Mouse (Mus musculus) T-helper 2 cell (primary cell): ENCODE measurements around the gene Sepsecs.

ENCODE experiments used
- in situ Hi-C: fragments of 300-600 bp; cut with MboI, MseI; formaldehyde crosslinking; loops from one replicate; pipeline ENCODE4 v1.15.1; 2025; ENCODE audit warnings: high pct_unique_total_duplicates

Gene Sepsecs

GRCm38 (mm10) chr5:52611315-52611895 lies 58.1 kb downstream of the Sepsecs start:
- in situ Hi-C loops = no loop called here

GRCm38 (mm10) chr5:52610306-52610705 lies 59.2 kb downstream of the Sepsecs start:
- in situ Hi-C loops = no loop called here

- in situ Hi-C loops = no loop called here
These were observed 59.8 kb downstream of the Sepsecs start for GRCm38 (mm10) chr5:52609672-52610071.

DNA sequence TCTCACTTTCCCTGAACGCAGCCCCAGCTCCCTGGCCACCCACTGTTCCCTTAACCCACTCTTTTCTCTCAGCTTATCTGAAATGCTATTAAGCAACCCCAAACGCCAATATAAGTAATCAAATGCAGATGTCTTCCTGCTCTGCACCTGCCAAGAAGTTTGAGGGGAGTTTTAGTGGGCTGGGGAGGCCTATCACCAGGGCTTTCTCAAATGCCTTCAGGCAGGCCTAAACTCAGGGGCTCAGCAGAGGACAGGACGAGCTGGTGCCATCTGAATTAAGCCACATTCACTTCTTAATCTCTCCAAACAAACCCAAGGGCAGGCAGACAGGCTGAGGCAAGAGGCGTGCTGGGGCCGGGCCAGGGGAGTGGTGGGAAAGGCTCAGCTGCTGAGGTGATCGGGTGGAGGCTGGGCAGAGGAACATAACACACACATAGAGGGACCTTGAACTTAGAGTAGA lies 64.9 kb downstream of the Sepsecs start:
- in situ Hi-C loops = no loop called here

DNA sequence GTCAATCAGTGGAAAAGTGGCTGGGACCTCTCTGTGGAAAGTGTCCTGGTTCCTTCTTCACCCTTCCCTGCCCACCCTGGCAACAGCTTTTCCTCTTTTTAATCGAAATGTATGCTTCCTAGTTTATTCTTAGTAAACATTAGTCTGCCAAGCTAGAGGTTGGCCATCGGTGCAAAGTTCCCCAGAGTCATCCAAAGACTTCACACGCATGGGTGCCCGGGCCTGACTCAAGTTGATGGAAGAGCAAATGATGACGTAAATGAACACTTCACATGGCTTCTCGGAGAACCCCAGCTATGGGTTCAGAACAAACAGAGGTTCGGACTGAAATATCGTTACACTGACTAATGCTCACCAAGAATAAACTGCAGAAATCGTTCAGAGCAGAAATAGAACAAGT lies 78.9 kb downstream of the Sepsecs start:
- in situ Hi-C loops = no loop called here
